Mouse (Mus musculus) retina, postnatal 7 days (tissue): ENCODE results near the gene Gm9.
"Not testable (repeated sequence)": the region's sequence is repeated elsewhere in the genome, so short reads cannot be mapped to it uniquely, and the experiment has no call there.

Experiments used
- DNase-seq: peaks from one replicate; pipeline ENCODE4 v3.0.0-alpha.2; 2012; ENCODE audit warnings: low read depth, low spot score

Gene Gm9

DNA sequence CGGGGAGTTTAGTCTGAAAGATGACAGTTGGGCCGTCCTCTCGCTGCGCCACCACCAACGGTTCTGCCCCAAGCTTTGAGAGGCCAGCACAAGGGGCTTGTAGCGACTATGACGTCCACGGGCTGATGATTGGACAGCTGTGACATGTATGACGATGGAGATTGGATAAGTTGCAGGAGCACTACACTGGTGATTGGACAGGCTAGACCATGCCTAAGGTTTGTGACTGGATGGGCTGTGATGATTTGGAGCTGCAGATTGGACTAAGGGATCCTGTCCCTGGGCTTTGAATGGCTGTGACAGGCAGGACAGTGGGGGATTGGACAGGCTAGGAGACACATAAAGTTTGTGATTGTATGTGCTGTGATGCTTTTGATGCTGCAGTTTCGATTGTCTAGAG lies at the start of gene Gm9:
TSS of gene Gm9 (minus strand) at position 101 of the 400 bp plus-strand sequence.
- DNase-seq = no peak

- DNase-seq = not testable (repeated sequence)
Measured at GRCm38 (mm10) chrX:37249619-37250018, 38.8 kb upstream of the Gm9 start, which contains the start of gene Rhox3a. TSS of gene Rhox3a (plus strand) at chrX:37249919.

DNA sequence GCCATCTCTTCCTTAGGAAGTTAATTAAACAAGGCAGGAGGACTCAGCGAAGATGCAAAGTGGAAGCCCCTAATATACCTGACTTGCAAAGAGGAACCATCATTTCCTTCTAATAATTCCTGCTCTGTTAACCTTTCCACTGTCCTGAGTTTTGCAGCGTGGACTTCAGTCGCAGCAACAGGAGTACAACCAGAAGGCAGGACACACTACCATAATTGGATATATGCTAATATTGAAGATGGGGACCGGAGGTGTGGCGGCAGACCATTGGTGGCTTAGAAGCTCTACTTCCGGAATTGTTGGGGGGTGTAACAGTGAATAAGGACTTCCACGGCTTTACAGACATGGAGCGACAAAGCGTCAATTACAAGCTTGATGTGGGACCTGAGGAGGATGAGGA lies 33.8 kb upstream of the Gm9 start, which contains the start of gene Rhox2a:
TSS of gene Rhox2a (plus strand) at position 301 of the 400 bp plus-strand sequence.
- DNase-seq = not testable (repeated sequence)

DNA sequence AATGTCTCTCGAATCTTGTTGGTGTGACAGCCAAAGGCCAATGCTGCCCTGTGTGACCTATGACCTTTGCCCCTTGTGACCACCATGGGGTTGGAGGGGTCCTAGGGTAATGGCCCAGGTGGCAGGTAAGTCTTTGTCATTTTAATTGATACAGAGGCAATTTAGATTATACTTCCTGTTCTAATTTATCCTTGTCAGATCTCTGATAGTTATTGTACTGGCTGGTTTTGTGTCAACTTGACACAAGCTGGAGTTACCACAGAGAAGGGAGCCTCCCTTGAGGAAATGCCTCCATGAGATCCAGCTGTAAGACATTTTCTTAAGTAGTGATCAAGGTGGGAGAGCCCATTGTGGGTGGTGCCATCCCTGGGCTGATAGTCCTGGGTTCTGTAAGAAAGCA lies 11.3 kb upstream of the Gm9 start, which contains the start of gene Rhox1:
TSS of gene Rhox1 (minus strand) at position 101 of the 400 bp plus-strand sequence.
- not testable (repeated sequence) for DNase-seq

- no peak for DNase-seq
Measured at GRCm38 (mm10) chrX:37198676-37199075, 12.2 kb downstream of the Gm9 start.

DNA sequence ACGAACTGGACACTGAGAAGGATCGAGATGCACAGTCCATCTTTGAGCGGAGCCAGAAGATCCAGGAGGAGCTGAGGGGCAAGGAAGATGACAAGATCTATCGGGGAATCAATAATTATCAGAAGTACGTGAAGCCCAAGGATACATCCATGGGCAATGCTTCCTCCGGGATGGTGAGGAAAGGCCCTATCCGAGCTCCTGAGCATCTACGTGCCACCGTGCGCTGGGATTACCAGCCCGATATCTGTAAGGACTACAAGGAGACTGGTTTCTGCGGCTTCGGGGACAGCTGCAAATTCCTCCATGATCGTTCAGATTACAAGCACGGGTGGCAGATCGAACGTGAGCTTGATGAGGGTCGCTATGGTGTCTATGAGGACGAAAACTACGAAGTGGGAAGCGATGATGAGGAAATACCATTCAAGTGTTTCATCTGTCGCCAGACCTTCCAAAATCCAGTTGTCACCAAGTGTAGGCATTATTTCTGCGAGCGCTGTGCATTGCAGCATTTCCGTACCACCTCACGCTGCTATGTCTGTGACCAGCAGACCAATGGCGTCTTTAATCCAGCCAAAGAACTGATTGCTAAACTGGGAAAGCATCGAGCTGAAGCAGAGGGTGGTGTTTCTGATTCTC lies 19.0 kb downstream of the Gm9 start:
- DNase-seq = no peak

DNA sequence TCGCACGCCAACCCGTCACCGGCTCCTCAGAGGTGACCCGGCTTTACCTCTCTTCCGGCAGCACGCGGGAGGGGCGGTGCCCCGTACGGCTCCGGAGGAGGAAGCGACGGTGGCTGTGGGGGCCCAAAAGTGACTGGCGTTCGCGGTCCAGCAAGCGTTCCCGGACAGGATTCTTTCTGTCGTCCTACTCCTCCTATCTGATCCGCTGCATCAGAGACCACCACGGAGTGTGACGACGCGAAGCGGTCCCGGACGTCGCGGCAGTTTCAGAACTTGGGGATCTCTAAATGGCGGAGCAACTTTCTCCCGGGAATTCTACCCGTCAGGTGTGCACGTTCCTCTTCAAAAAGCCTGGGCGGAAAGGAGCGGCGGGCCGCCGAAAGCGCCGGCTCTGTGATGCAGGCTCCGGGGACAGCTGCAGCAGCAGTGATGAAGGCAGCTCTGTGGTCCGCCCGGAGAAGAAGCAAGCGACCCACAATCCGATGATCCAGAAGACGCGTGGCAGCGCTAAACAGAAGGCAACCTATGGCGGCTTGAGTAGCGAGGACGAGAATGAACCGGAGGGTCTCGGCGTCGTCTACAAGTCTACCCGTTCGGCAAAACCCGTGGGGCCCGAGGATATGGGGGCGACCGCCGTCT lies 19.6 kb downstream of the Gm9 start, which contains the start of the genes Ndufa1 and Rnf113a1:
TSS of gene Ndufa1 (minus strand) at position 59 of the 639 bp plus-strand sequence.
TSS of gene Rnf113a1 (plus strand) at position 141 of the 639 bp plus-strand sequence.
- peak; percentile 63 for DNase-seq

GRCm38 (mm10) chrX:37190755-37191104 lies 20.1 kb downstream of the Gm9 start:
- DNase-seq = no peak

GRCm38 (mm10) chrX:37184401-37184800 lies 26.4 kb downstream of the Gm9 start:
- not testable (repeated sequence) for DNase-seq

- no peak for DNase-seq
Measured at GRCm38 (mm10) chrX:37168742-37169141, 42.1 kb downstream of the Gm9 start, which contains the start of gene Akap14. TSS of gene Akap14 (minus strand) at chrX:37168842.

DNA sequence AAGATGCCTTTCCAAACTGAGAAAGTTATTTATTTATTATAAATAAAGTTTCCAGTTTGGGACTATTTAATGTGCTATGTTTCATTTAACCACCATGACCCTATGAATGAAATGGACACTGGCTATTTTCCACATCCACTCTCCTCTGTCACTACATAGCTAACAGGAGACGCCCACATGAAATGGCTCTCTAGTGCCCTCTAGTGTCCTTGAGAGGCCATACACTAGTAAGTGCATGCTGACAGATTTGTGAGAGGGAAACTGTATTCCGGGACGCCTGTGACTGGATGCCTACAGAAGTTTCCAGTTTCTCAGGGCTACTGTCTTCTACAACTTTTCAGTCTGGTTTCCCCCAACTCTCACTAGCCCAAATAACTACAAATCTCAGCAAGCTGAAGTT lies 43.8 kb downstream of the Gm9 start:
- no peak for DNase-seq

DNA sequence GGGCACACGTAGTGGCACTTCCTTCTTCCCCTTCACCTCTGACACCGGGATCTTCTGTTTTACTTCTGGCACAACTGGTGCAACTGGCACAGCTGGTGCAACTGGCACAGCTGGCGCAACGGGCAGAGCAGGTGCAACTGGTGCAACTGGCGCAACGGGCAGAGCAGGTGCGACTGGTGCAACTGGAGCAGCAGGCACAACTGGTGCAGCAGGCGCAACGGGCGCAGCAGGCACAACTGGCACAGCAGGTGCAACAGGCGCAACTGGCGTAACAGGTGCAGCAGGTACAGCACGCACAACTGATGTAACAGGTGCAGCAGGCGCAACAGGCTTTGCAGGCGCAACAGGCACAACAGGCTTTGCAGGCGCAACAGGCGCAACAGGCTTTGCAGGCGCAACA lies 47.7 kb downstream of the Gm9 start:
- no peak for DNase-seq

DNA sequence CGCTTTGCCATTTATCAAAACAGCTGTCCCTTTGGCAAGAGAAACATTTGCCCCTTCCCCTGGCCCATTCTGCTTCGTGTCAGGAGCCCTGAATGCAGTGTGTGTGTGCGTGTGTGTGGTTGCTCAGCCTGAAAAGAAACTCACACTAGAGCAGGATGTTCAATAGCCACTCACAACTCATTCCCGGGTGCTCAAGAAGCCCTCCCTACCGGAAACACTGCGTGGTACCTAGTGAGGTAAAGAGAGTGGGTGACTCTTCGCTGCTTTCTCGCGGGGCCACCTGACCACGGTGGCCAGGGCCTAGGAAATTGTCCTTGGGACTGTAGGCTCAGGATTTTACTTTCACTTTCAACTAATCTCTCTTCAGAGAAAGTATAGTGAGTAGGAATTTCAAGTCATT lies 49.7 kb downstream of the Gm9 start:
- DNase-seq = no peak
